Mouse (Mus musculus): ENCODE measurements around the gene Prrc2a. TPM values are rescaled to one million over a fixed set of nuclear protein-coding genes. Genes with fewer than 3 reads are reported as not detected.

Gene Prrc2a
- polyA plus RNA-seq, 1 experiment from 2014 or later: 300 TPM

GRCm38 (mm10) chr17:35111774-35112173 is 52.9 kb downstream of the Prrc2a start:
- DNase-seq (ENCODE audit: low read depth, low spot score) (no peak), ATAC-seq (no peak)
- in situ Hi-C loops (cut with MboI; ENCODE audit: low pct_unique_long_range_greater_than_20kb): loop anchor here (5.0 kb wide), 1 partner anchor 89 kb away; no protein-coding TSS in a partner anchor
- no peak for TF ChIP-seq CTCF (IDR thresholded peaks at IDR 0.05)
- POLR2A ChIA-PET: interaction anchor here (1.4 kb wide), 1 partner anchor 9 kb away, joined by 3 read pairs; the partner anchor contains the start of gene Gpank1
- CTCF ChIA-PET: no interaction called here
- H3K27me3 ChIP-seq: no peaks in the 10 kb centered on the region

- no peak for ATAC-seq
- POLR2A ChIA-PET: no interaction called here
- CTCF ChIA-PET: interaction anchor here (1.4 kb wide), 1 partner anchor 88 kb away, joined by 3 read pairs; no protein-coding TSS in a partner anchor
- no peaks in the 10 kb centered on the region for H3K27me3 ChIP-seq
- no peak for TF ChIP-seq CTCF (IDR thresholded peaks at IDR 0.05)
- no peak for DNase-seq (ENCODE audit: low read depth, low spot score)
- in situ Hi-C loops (cut with MboI; ENCODE audit: low pct_unique_long_range_greater_than_20kb): no loop called here
These were observed 56.6 kb downstream of the Prrc2a start, which contains the start of gene Ly6g5c for GRCm38 (mm10) chr17:35108097-35108496. Gene Ly6g5c (plus strand): TSS chr17:35108279.

- ChIA-PET POLR2A (interaction anchor here (0.6 to 0.9 kb wide), 2 partner anchors 48 to 81 kb away, joined by 4 to 6 read pairs; partner anchors contain the start of gene Ddah2), CTCF (interaction anchor here (0.9 to 2.0 kb wide), 6 partner anchors 18 to 88 kb away, joined by 3 to 4 read pairs (median 3); no protein-coding TSS in a partner anchor)
- no peaks in the 10 kb centered on the region for H3K27me3 ChIP-seq
- DNase-seq (ENCODE audit: low read depth, low spot score) (no peak), ATAC-seq (no peak)
- TF ChIP-seq CTCF (IDR thresholded peaks at IDR 0.05): no peak
- in situ Hi-C loops (cut with MboI; ENCODE audit: low pct_unique_long_range_greater_than_20kb): no loop called here
These were observed 58.2 kb downstream of the Prrc2a start for GRCm38 (mm10) chr17:35106522-35106921.

- no peak for TF ChIP-seq CTCF (IDR thresholded peaks at IDR 0.05)
- ChIA-PET POLR2A (interaction anchor here (0.9 kb wide), 1 partner anchor 47 kb away, joined by 4 read pairs; the partner anchor contains the start of gene Ddah2), CTCF (interaction anchor here (0.9 to 2.0 kb wide), 6 partner anchors 10 to 88 kb away, joined by 3 to 4 read pairs (median 4); no protein-coding TSS in a partner anchor)
- H3K27me3 ChIP-seq: no peaks in the 10 kb centered on the region
- no peak for DNase-seq (ENCODE audit: low read depth, low spot score)
- in situ Hi-C loops (cut with MboI; ENCODE audit: low pct_unique_long_range_greater_than_20kb): no loop called here
- no peak for ATAC-seq
These were observed 58.8 kb downstream of the Prrc2a start for GRCm38 (mm10) chr17:35105740-35106389.

GRCm38 (mm10) chr17:35104754-35105153 is 59.9 kb downstream of the Prrc2a start:
- no peaks in the 10 kb centered on the region for H3K27me3 ChIP-seq
- DNase-seq (ENCODE audit: low read depth, low spot score) (no peak), ATAC-seq (no peak)
- TF ChIP-seq CTCF (IDR thresholded peaks at IDR 0.05): no peak
- ChIA-PET POLR2A (interaction anchor here (1.0 kb wide), 1 partner anchor 13 kb away, joined by 4 read pairs; no protein-coding TSS in a partner anchor), CTCF (interaction anchor here (0.9 to 1.8 kb wide), 3 partner anchors 9 to 157 kb away, joined by 3 to 4 read pairs (median 3); no protein-coding TSS in a partner anchor)
- in situ Hi-C loops (cut with MboI; ENCODE audit: low pct_unique_long_range_greater_than_20kb): no loop called here

- ChIA-PET POLR2A (interaction anchor here (1.0 kb wide), 1 partner anchor 14 kb away, joined by 4 read pairs; no protein-coding TSS in a partner anchor), CTCF (interaction anchor here (0.9 to 1.5 kb wide), 2 partner anchors 97 to 156 kb away, joined by 3 read pairs; no protein-coding TSS in a partner anchor)
- DNase-seq (ENCODE audit: low read depth, low spot score): no peak
- no peak for TF ChIP-seq CTCF (IDR thresholded peaks at IDR 0.05)
- ATAC-seq: no peak
- in situ Hi-C loops (cut with MboI; ENCODE audit: low pct_unique_long_range_greater_than_20kb): no loop called here
- no peaks in the 10 kb centered on the region for H3K27me3 ChIP-seq
These were observed 60.6 kb downstream of the Prrc2a start for GRCm38 (mm10) chr17:35104079-35104478.

GRCm38 (mm10) chr17:35103221-35103690 is 61.4 kb downstream of the Prrc2a start:
- in situ Hi-C loops (cut with MboI; ENCODE audit: low pct_unique_long_range_greater_than_20kb): no loop called here
- DNase-seq (ENCODE audit: low read depth, low spot score) (no peak), ATAC-seq (no peak)
- no peaks in the 10 kb centered on the region for H3K27me3 ChIP-seq
- CTCF ChIA-PET: no interaction called here
- POLR2A ChIA-PET: interaction anchor here (0.6 kb wide), 1 partner anchor 9 kb away, joined by 4 read pairs; no protein-coding TSS in a partner anchor
- no peak for TF ChIP-seq CTCF (IDR thresholded peaks at IDR 0.05)

- ChIA-PET CTCF (no interaction called here), POLR2A (interaction anchor here (0.8 kb wide), 1 partner anchor 151 kb away, joined by 3 read pairs; no protein-coding TSS in a partner anchor)
- no peaks in the 10 kb centered on the region for H3K27me3 ChIP-seq
- no peak for TF ChIP-seq CTCF (IDR thresholded peaks at IDR 0.05)
- DNase-seq (ENCODE audit: low read depth, low spot score) (no peak), ATAC-seq (no peak)
- in situ Hi-C loops (cut with MboI; ENCODE audit: low pct_unique_long_range_greater_than_20kb): no loop called here
These were observed 62.4 kb downstream of the Prrc2a start for GRCm38 (mm10) chr17:35102299-35102698.

- DNase-seq (ENCODE audit: low read depth, low spot score) (no peak), ATAC-seq (no peak)
- no peak for TF ChIP-seq CTCF (IDR thresholded peaks at IDR 0.05)
- in situ Hi-C loops (cut with MboI; ENCODE audit: low pct_unique_long_range_greater_than_20kb): no loop called here
- POLR2A ChIA-PET: interaction anchor here (0.8 kb wide), 1 partner anchor 99 kb away, joined by 3 read pairs; no protein-coding TSS in a partner anchor
- CTCF ChIA-PET: no interaction called here
- H3K27me3 ChIP-seq: no peaks in the 10 kb centered on the region
These were observed 63.5 kb downstream of the Prrc2a start for GRCm38 (mm10) chr17:35101161-35101560.

GRCm38 (mm10) chr17:35100196-35100765 is 64.4 kb downstream of the Prrc2a start:
- no peak for ATAC-seq
- POLR2A ChIA-PET: no interaction called here

More at GRCm38 (mm10) chr17:35100196-35100765, 64.4 kb downstream of the Prrc2a start:
- CTCF ChIA-PET: no interaction called here
- DNase-seq (ENCODE audit: low read depth, low spot score): no peak
- H3K27me3 ChIP-seq: no peaks in the 10 kb centered on the region
- no peak for TF ChIP-seq CTCF (IDR thresholded peaks at IDR 0.05)
- in situ Hi-C loops (cut with MboI; ENCODE audit: low pct_unique_long_range_greater_than_20kb): no loop called here

Other genes starting within 250 kb of the Prrc2a start
- 75.4 TPM for gene Neu1, start 233.6 kb downstream of the Prrc2a start, polyA plus RNA-seq (2021)
- gene Hspa1b, start 205.7 kb downstream of the Prrc2a start, polyA plus RNA-seq (2021): 47.3 TPM
- 1.2 TPM for gene Gm20481, start 195.0 kb downstream of the Prrc2a start, polyA plus RNA-seq (2021)
- 9.2 TPM for gene Hspa1a, start 192.7 kb downstream of the Prrc2a start, polyA plus RNA-seq (2021)
- 1.9 TPM for gene Hspa1l, start 192.2 kb downstream of the Prrc2a start, polyA plus RNA-seq (2021)
- 64.4 TPM for gene Lsm2, start 183.0 kb downstream of the Prrc2a start, polyA plus RNA-seq (2021)
- gene Vars, start 163.9 kb downstream of the Prrc2a start, polyA plus RNA-seq (2021): 123 TPM
- gene Vwa7, start 148.3 kb downstream of the Prrc2a start, polyA plus RNA-seq (2021): 1.2 TPM
- 0.64 TPM for gene Sapcd1, start 136.9 kb downstream of the Prrc2a start, polyA plus RNA-seq (2021)
- gene Msh5, start 118.2 kb downstream of the Prrc2a start, polyA plus RNA-seq (2021): 2.9 TPM
- 671 TPM for gene Clic1, start 114.9 kb downstream of the Prrc2a start, polyA plus RNA-seq (2021)
- 198 TPM for gene Ddah2, start 105.9 kb downstream of the Prrc2a start, polyA plus RNA-seq (2021)
- not detected for gene Ly6g6c, start 99.5 kb downstream of the Prrc2a start, polyA plus RNA-seq (2021)
- gene Mpig6b, start 98.7 kb downstream of the Prrc2a start, polyA plus RNA-seq (2021): not detected
- not detected for gene Ly6g6e, start 88.0 kb downstream of the Prrc2a start, polyA plus RNA-seq (2021)
- gene Ly6g6d, start 86.8 kb downstream of the Prrc2a start, polyA plus RNA-seq (2021): 0.19 TPM
- not detected for gene Ly6g6f, start 79.3 kb downstream of the Prrc2a start, polyA plus RNA-seq (2021)
- 77.3 TPM for gene Abhd16a, start 75.6 kb downstream of the Prrc2a start, polyA plus RNA-seq (2021)
- not detected for gene Ly6g5c, start 56.6 kb downstream of the Prrc2a start, polyA plus RNA-seq (2021)
- 0.27 TPM for gene Ly6g5b, start 49.5 kb downstream of the Prrc2a start, polyA plus RNA-seq (2021)
- gene Gpank1, start 43.4 kb downstream of the Prrc2a start, polyA plus RNA-seq (2021): 28.4 TPM
- 254 TPM for gene Csnk2b, start 42.8 kb downstream of the Prrc2a start, polyA plus RNA-seq (2021)
- 29.3 TPM for gene D17H6S53E, start 38.5 kb downstream of the Prrc2a start, polyA plus RNA-seq (2021)
- 0.15 TPM for gene Apom, start 32.8 kb downstream of the Prrc2a start, polyA plus RNA-seq (2021)
- gene Bag6, start 29.7 kb downstream of the Prrc2a start, polyA plus RNA-seq (2021): 283 TPM
- gene Aif1, start 11.2 kb upstream of the Prrc2a start, polyA plus RNA-seq (2021): 0.14 TPM
- not detected for gene Lst1, start 23.5 kb upstream of the Prrc2a start, polyA plus RNA-seq (2021)
- gene Ltb, start 29.5 kb upstream of the Prrc2a start, polyA plus RNA-seq (2021): not detected
- gene Tnf, start 37.1 kb upstream of the Prrc2a start, polyA plus RNA-seq (2021): not detected
- 0.14 TPM for gene Lta, start 40.5 kb upstream of the Prrc2a start, polyA plus RNA-seq (2021)
- gene Gm16181, start 55.9 kb upstream of the Prrc2a start, polyA plus RNA-seq (2021): 0.54 TPM
- gene Atp6v1g2, start 68.8 kb upstream of the Prrc2a start, polyA plus RNA-seq (2021): 3.7 TPM
- 32.8 TPM for gene Nfkbil1, start 70.9 kb upstream of the Prrc2a start, polyA plus RNA-seq (2021)
- gene Ddx39b, start 76.8 kb upstream of the Prrc2a start, polyA plus RNA-seq (2021): 321 TPM
- 112 TPM for gene H2-D1, start 97.8 kb upstream of the Prrc2a start, polyA plus RNA-seq (2021)
- gene H2-Q1, start 155.5 kb upstream of the Prrc2a start, polyA plus RNA-seq (2021): 1.1 TPM
- gene H2-Q2, start 177.3 kb upstream of the Prrc2a start, polyA plus RNA-seq (2021): not detected
- 4.8 TPM for gene H2-Q4, start 214.7 kb upstream of the Prrc2a start, polyA plus RNA-seq (2021)